Mouse (Mus musculus): ENCODE data around the gene Pex14. TPM values are rescaled to one million over a fixed set of nuclear protein-coding genes. Genes with fewer than 3 reads are reported as not detected.

The Pex14 gene
- polyA plus RNA-seq, 1 experiment from 2014 or later = 34.7 TPM

DNA sequence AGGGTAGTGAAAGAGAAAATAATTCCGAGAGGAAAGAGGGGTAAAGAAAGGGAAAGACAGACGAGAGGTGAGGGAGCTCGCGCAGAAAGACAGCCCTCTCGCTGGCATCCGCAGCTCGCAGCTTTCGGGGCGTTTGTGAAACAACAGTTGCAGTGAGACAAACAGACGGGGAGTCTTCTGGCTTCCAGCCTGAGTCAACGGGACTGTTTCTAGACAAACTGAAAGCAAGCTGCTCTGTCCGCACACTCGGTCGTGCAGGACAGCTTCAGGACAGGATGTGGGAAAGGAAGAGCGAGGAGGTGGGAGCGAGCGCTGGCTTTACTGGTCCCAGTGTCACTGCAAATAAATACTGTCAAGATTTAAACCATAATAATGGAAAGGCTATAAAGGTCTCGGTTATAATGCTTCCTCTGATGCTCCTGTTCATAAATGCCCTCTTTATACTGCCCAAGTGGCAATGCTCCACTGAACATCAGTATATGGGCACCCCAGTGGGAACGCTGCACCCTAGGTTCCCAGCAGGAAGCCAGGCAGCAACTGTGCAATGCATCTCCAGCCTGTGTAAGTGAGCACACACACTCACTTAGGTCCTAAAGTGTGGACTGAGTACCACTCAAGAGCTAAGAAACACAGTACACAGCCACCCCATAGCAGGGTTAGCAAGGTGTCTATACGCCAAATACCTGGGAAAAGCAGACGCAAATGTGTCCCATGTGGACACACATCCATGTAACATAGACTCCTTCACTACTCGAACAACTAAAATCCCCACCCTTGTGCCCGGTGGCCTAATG is 35.4 kb downstream of the Pex14 start:
- Histone ChIP-seq H3K9ac (no peak overlapping the region), H3K9me3 (replicated peaks) (no peaks in the 10 kb centered on the region), H3K36me3 (peaks cover 28% of the 10 kb centered on the region), H3K4me3 (no peak overlapping the region), H3K4me1 (peaks cover 13% of the 10 kb centered on the region), H3K4me2 (no peak overlapping the region), H3K27me3 (replicated peaks) (no peaks in the 10 kb centered on the region), H3K27ac (no peak overlapping the region)
- 75% methylated on average over 23 of the region's 23 CpGs for WGBS (ENCODE audit: insufficient replicate concordance)
- no peak for ATAC-seq

DNA sequence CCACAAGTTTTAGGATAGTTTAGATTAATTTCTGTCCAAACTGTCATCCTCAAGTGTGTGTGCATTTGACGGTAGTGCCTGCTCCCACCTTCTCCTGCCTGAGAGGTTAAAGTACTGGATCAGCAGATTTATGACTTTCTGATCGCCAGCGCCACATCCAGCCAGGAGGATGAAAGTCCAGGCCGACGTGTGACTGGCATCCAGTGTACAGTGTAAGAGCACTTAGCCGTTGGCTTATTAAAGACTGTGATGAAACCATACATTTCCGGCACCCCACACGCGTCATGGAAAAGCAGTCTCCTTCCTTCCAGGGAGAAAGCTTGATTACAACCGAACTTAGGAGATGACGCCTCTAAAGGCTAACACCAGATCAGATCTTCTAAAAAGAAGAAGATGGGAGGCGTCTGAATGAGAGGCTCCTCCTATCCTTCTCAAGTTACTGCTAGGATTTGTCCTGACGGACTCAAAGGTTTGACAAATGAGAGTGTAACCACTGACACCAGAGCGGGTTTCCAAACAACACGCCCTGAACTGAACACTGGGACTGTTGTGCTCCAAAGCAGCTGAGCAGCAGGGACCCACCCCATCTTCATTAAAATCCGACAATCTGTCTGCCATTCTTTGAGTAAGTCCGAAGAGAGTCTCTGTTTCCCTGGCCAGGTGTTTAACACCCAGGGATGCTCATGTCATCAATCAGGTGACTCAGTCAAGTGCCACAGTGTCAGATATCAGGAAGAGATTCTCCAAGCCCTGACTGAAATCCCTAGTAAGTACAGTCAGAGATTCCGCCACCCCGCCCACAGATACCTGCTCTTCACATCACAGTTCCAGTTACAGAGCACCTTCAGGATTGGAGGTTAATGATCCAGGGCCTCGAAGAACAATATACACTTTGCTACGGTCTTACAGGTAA is 37.0 kb downstream of the Pex14 start:
- 75% methylated on average over 21 of the region's 21 CpGs for WGBS (ENCODE audit: insufficient replicate concordance)
- ATAC-seq = no peak

GRCm38 (mm10) chr4:149061432-149061718 is 38.3 kb downstream of the Pex14 start:
- peaks cover 13% of the 10 kb centered on the region for H3K4me1 ChIP-seq
- H3K27me3 ChIP-seq (replicated peaks) = no peaks in the 10 kb centered on the region
- H3K27ac ChIP-seq = no peak overlapping the region
- H3K9me3 ChIP-seq (replicated peaks) = no peaks in the 10 kb centered on the region
- H3K9ac ChIP-seq = no peak overlapping the region
- 76% methylated on average over 13 of the region's 13 CpGs for WGBS (ENCODE audit: insufficient replicate concordance)
- 0 out of 2 replicates have a peak, but pooled peaks cover 2% of the 10 kb centered on the region for H3K36me3 ChIP-seq
- H3K4me3 ChIP-seq = no peak overlapping the region
- no peak for ATAC-seq
- no peak overlapping the region for H3K4me2 ChIP-seq

More for the DNA sequence above, 37.0 kb downstream of the Pex14 start:
- no peak overlapping the region for H3K4me2 ChIP-seq
- H3K4me3 ChIP-seq = no peak overlapping the region
- H3K27ac ChIP-seq = no peak overlapping the region
- no peaks in the 10 kb centered on the region for H3K27me3 ChIP-seq (replicated peaks)
- peaks cover 14% of the 10 kb centered on the region for H3K36me3 ChIP-seq
- no peak overlapping the region for H3K9ac ChIP-seq
- peaks cover 14% of the 10 kb centered on the region for H3K4me1 ChIP-seq
- no peaks in the 10 kb centered on the region for H3K9me3 ChIP-seq (replicated peaks)

DNA sequence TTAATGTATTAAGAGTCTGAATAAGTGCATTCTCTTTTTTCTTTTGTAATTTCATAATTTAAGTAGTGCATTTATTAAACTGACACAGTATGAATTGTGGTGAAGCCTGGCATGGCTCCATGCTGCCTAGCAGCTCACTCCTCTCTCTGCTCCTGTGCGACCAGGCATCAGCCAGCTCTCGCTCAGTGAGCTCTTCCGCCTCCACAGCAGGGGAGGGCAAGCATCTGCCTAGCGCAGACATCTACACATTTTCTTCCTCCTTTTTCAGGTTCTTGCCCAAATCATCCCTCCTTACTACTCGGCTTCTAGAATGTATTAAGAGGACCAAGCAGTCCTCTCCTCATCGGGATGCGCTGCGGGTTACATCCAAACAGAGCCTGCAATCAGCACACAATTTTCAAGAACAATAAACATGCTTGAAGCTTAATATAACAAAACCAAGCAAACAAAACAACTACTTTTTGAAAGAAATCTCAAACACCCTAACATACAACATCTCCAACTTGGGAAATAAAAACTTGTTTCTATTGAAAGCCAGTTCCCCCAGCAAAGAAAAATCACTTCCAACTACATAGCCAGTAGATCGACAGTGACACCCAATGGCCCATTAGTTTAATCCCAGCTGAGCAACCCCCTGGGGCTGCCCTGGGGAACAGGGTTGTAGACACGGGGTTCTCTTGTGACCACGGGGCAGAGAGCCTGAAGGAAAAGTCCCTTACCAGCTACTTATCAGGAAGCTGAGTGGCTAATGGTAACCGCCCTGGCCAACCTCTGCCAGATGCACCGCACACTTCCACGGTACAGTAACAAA is 38.9 kb downstream of the Pex14 start:
- Histone ChIP-seq H3K27ac (no peak overlapping the region), H3K36me3 (no peaks in the 10 kb centered on the region), H3K4me3 (no peak overlapping the region), H3K9me3 (replicated peaks) (no peaks in the 10 kb centered on the region), H3K9ac (no peak overlapping the region), H3K27me3 (replicated peaks) (no peaks in the 10 kb centered on the region), H3K4me2 (no peak overlapping the region), H3K4me1 (peaks cover 11% of the 10 kb centered on the region)
- no peak for ATAC-seq
- 70% methylated on average over 14 of the region's 14 CpGs for WGBS (ENCODE audit: insufficient replicate concordance)

- Histone ChIP-seq H3K4me2 (no peak overlapping the region), H3K9ac (no peak overlapping the region), H3K4me3 (no peak overlapping the region), H3K4me1 (peaks cover 11% of the 10 kb centered on the region), H3K27me3 (replicated peaks) (no peaks in the 10 kb centered on the region), H3K36me3 (0 out of 2 replicates have a peak, but pooled peaks cover 5% of the 10 kb centered on the region), H3K9me3 (replicated peaks) (no peaks in the 10 kb centered on the region), H3K27ac (no peak overlapping the region)
- ATAC-seq = no peak
- WGBS (ENCODE audit: insufficient replicate concordance) = 82% methylated on average over 9 of the region's 9 CpGs
Measured at GRCm38 (mm10) chr4:149059713-149060112, 40.0 kb downstream of the Pex14 start.

DNA sequence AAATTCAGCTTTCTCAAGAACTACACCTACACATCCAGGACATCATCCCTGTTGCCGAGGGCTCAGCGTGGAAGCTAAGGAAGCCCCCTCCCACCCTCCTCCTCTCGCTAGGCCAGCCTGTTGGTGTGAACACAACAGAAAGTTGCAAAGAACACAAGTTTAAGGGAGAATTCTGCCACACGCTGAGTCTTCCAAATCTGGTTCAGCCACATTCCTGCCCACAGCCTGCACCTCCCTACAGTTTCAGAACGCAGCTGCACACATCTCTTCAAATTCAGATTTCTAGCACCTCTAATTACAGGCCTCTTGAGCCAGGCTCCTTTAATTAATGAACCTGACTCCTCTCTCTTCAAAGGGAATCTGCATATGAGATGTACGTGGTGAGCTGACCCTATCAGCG is 41.4 kb downstream of the Pex14 start:
- WGBS (ENCODE audit: insufficient replicate concordance) = 74% methylated on average over 7 of the region's 7 CpGs
- Histone ChIP-seq H3K4me2 (no peak overlapping the region), H3K9me3 (replicated peaks) (no peaks in the 10 kb centered on the region), H3K9ac (no peak overlapping the region), H3K27me3 (replicated peaks) (no peaks in the 10 kb centered on the region), H3K27ac (no peak overlapping the region), H3K4me3 (no peak overlapping the region), H3K4me1 (peaks cover 11% of the 10 kb centered on the region), H3K36me3 (0 out of 2 replicates have a peak, but pooled peaks cover 5% of the 10 kb centered on the region)
- ATAC-seq = no peak

DNA sequence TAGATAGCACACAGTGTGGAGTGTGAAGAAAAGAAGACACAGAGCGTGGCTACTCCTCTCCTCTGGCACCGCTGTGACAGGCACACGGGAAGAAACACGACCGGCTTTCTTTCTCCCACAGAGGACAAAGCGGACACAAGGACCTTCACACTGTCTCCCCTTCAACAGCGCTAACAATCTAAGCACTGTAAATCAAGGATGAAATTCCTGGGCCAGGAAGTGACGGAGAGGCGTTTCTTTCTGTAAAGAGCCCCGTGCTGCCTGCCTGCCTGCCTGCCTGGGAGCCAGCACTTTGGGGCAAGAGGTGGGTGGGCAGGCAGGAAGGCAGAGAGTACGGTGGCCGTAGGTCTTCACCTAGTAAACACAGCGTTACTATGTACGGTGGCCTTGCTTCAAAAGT is 42.2 kb downstream of the Pex14 start:
- ATAC-seq = no peak
- no peak overlapping the region for H3K4me3 ChIP-seq
- H3K27ac ChIP-seq = no peak overlapping the region
- 67% methylated on average over 14 of the region's 14 CpGs for WGBS (ENCODE audit: insufficient replicate concordance)
- no peaks in the 10 kb centered on the region for H3K9me3 ChIP-seq (replicated peaks)
- H3K36me3 ChIP-seq = 0 out of 2 replicates have a peak, but pooled peaks cover 5% of the 10 kb centered on the region
- H3K4me1 ChIP-seq = peaks cover 11% of the 10 kb centered on the region
- no peak overlapping the region for H3K4me2 ChIP-seq
- no peaks in the 10 kb centered on the region for H3K27me3 ChIP-seq (replicated peaks)
- no peak overlapping the region for H3K9ac ChIP-seq

- H3K27ac ChIP-seq = no peak overlapping the region
- H3K9ac ChIP-seq = no peak overlapping the region
- WGBS (ENCODE audit: insufficient replicate concordance) = 81% methylated on average over 16 of the region's 16 CpGs
- no peaks in the 10 kb centered on the region for H3K27me3 ChIP-seq (replicated peaks)
- H3K4me2 ChIP-seq = no peak overlapping the region
- H3K9me3 ChIP-seq (replicated peaks) = no peaks in the 10 kb centered on the region
- no peak for ATAC-seq
- no peak overlapping the region for H3K4me3 ChIP-seq
- H3K36me3 ChIP-seq = 0 out of 2 replicates have a peak, but pooled peaks cover 5% of the 10 kb centered on the region
- H3K4me1 ChIP-seq = peaks cover 11% of the 10 kb centered on the region
Measured at GRCm38 (mm10) chr4:149056957-149057356, 42.7 kb downstream of the Pex14 start.

- Histone ChIP-seq H3K4me1 (peaks cover 11% of the 10 kb centered on the region), H3K9me3 (replicated peaks) (no peaks in the 10 kb centered on the region), H3K27me3 (replicated peaks) (no peaks in the 10 kb centered on the region), H3K27ac (no peak overlapping the region), H3K9ac (no peak overlapping the region), H3K4me2 (no peak overlapping the region), H3K36me3 (0 out of 2 replicates have a peak, but pooled peaks cover 5% of the 10 kb centered on the region), H3K4me3 (no peak overlapping the region)
- no peak for ATAC-seq
- 55% methylated on average over 6 of the region's 6 CpGs for WGBS (ENCODE audit: insufficient replicate concordance)
Measured at GRCm38 (mm10) chr4:149055847-149056246, 43.8 kb downstream of the Pex14 start.

DNA sequence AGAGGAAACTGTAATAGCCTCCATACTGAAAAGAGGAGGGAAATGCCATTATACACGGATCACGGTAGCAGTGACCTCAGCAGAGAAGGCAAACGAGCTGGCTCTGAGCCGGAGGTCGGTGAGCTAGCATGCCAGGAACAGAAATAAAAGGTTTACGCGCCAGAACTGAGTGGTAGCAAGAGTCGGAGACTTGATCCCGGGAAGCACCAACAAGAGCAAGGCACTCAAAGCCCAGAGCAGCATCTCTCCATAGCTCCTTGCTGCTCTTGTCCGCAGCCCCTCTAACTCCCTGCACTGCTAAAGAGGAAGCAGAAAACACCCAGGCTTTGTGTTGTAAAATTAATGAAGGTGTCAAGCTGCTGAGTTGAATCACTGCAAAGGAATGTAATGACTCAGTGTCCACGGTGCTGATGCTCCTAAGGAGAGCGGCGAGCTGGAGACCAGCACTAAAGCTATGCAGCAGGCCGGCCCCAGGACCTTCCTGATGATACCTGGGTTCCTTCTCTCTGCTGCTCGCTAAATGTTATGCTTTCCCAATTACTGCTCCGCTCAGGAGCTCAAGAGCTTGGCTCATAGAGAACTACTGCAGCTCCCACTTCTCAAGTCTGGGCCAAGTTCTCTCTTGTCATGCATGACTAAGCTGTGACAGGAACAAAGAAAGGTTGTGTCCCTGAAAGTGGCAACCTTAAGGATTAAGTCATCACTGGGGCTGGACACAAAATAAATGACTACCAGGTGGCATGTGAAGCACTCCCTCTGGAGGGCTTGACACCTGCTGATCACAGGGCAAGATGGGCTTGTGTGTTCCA is 50.1 kb downstream of the Pex14 start:
- Histone ChIP-seq H3K27ac (no peak overlapping the region), H3K27me3 (replicated peaks) (no peaks in the 10 kb centered on the region), H3K36me3 (no peaks in the 10 kb centered on the region), H3K9me3 (replicated peaks) (no peaks in the 10 kb centered on the region), H3K4me3 (no peak overlapping the region), H3K4me1 (peaks cover 39% of the 10 kb centered on the region), H3K9ac (no peak overlapping the region), H3K4me2 (0 out of 2 replicates have a peak overlapping the region, but pooled peaks have one; percentile 3)
- no peak for ATAC-seq
- 38% methylated on average over 16 of the region's 16 CpGs for WGBS (ENCODE audit: insufficient replicate concordance)

DNA sequence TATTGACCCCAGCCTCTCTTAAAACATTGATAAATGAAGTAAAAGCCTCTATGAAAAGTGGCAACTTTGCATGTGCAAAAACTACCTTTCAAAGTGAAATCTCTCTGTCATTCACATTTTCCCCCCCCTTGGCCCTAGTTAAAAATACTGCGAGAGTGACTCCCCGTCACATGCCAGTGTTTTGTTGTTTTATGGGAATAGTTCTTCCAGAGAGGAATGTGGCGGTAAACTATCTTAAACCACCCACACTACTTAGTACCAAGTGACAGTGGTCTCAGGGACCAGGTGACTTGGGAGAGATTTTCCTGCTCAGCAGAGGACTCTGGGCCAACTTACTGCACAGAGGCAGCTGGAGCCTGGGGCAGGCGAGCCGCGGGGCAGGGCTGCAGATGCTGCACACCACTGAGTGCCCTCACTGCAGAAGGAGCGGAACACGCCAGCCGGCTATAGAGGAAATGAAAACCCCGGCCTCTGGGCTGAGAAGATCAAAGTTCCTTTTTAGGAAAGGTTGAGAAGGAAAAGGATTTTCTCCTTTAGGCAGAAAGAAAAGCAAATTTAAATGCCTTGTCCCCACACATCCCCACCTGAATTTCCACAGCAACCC is 50.9 kb downstream of the Pex14 start:
- H3K4me3 ChIP-seq = no peak overlapping the region
- no peaks in the 10 kb centered on the region for H3K9me3 ChIP-seq (replicated peaks)
- H3K9ac ChIP-seq = no peak overlapping the region
- H3K36me3 ChIP-seq = no peaks in the 10 kb centered on the region
- no peak overlapping the region for H3K27ac ChIP-seq
- no peaks in the 10 kb centered on the region for H3K27me3 ChIP-seq (replicated peaks)
- WGBS (ENCODE audit: insufficient replicate concordance) = 54% methylated on average over 10 of the region's 10 CpGs
- ATAC-seq = no peak
- 0 out of 2 replicates have a peak overlapping the region, but pooled peaks have one; percentile 3 for H3K4me2 ChIP-seq
- peaks cover 39% of the 10 kb centered on the region for H3K4me1 ChIP-seq
